Mouse (Mus musculus): ENCODE measurements around the gene Ccdc80.

Gene Ccdc80

DNA sequence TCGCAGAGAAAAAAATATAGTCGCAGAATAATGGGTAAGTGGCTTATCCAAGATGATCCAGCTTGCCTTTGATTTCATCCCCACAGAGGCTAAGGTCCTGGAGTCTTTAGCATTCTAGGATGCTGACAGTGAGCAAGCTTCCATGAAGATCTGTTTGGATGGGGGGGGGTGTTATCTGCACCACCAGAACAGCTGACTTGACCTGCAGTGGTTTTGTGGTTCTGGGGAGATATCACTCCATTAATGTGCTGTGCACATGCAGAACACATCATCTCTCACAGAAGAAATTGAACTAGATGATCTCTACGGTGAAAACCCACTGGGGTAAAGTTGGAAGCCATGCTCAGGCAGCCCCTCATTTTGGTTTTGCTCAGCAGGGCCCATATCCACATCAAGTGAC lies 24.0 kb downstream of the Ccdc80 start:
- no peak for DNase-seq (ENCODE audit: low spot score)

DNA sequence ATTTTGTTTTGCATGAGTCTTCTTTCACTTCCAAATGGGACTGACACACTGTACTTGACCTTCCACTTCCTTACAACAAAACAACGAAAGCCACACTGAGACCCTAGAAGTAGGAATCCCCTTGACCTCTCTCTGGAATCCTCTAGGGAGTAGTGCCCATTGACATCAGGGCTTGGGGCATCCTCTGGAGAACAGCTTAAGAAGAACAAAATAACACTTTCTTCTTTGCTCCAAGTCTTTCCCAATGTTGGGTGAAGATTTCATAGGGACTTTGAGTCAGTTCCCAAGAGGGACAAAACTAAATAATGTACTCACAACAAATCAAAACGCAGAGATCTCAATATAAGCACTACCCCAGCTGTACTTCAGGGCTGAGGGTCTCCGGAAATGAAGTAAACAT lies 25.6 kb downstream of the Ccdc80 start:
- no peak for DNase-seq (ENCODE audit: low spot score)

DNA sequence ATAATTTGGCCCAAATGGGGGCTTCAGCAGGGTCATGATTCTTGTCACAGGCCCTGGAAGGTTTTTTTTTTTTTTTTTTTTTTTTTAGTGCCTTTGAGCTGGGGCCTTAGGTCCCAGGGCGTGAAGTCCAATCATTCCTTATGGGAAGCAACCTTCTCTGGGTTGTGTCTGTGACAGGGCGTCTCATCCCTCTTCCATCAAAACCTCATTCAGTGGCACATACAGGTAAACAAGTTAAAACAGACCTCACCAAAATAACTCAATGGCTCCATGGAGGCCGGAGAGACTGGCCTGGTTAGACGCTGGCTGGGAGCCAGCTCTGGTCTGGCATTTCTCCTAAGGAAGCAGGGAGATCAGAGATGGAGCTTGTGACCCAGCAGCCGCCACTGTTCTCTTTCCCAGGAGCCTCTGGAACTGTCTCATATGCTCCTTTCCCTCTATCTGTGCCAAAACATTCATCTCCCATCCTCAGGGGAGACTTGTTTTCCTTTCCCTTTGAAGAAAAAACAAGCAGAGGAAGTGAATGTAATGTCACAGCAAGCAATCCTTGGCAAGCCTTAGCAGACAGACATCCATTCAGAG lies 27.7 kb downstream of the Ccdc80 start:
- DNase-seq (ENCODE audit: low spot score), result peak; percentile 35

DNA sequence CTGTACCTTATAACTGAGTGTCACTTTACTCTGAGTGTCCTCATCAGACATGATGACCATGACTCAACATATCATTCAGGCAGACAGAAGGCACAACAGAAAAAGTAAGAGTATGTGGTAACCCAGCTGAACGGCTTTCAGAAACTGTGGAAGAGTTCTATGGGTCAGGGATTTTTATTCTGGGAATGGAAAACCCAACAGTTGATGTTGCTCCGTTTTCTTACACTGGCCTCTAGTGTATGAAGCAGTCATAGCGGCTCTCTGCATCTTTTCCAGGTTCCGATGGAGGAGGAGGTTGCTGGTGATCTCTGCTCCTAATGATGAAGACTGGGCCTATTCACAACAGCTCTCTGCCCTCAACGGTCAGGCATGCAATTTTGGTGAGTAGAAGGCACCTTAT lies 29.4 kb downstream of the Ccdc80 start:
- no peak for DNase-seq (ENCODE audit: low spot score)

DNA sequence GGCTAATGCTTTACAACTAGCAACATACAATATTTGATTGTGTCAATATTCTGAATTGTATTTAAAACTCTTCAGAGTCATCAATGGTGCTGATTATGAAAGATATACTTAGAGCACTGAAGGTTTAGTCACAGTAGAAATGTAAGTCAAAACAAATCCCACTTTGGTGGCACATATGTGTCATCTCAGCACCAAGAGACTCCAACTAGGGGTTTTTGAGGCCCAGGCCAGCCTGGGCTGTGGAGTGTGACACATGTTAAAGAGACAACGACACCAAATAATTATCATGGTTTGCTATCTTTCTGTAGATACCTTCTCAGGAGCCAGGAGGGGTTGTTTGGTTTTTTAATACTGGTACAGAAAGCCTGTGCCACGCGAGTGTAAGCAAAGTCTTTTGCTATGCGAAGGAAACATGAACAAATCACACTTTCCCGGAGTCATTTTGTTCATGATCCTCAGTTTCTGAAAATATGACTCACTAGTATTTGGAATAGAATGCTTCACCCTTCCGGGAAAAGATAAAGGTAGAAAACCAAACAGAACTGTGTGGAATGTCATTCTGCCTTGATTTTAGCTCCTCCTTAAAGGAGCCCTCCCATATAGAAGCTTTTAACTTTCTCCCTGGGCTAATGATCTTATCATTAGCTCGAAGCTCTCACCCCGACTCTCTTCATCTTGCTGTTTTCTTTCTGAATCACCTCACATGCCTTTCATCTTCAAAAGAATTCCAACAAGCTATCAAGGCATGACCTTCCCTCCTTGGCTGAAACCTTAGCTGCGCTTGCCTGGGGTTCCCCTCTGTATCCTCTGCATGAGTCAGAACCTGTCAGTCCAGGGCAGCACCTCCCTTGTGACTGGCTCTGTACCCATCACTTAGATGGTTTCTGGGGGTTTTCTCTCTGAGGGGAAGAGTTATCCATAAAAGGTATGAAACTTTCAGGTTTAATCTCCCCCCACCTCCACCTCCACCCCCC lies 31.3 kb downstream of the Ccdc80 start:
- DNase-seq (ENCODE audit: low spot score), result no peak

DNA sequence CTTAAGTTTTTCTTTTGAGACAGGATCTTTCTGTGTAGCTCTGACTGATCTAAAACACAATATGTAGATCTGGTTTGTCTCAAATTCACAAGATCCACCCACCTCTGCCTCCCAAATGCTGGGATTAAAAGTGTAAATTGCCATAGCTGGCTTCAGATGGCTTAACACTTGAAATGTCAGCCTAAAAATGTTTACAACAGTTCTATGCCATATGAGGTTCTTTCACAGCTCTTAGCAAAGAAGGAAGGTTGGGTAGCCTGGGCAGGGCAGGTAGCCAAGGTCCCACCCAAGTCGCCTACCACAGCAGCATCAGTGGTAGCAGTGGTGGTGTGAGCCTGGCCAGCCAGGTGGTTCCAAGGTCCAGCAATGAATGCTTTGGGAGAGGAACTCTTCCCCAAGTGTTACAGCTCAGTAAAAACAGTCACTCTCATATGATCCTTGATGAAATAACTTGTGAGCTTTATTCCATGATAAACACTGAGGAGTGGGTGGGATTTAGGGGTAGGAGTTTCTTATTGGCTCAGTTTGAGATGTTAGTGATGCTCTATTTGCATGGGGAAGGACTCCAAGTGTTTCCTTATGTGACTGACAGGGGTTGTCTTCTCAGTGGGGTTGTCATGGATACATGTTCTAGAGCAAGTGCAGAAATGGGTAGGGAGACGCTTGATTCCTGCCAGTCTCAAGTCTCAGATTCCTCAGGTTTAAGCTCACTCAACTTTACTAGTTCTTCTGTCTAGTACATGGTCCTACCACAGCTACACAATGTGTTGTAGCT lies 34.9 kb downstream of the Ccdc80 start:
- DNase-seq (ENCODE audit: low spot score), result no peak

DNA sequence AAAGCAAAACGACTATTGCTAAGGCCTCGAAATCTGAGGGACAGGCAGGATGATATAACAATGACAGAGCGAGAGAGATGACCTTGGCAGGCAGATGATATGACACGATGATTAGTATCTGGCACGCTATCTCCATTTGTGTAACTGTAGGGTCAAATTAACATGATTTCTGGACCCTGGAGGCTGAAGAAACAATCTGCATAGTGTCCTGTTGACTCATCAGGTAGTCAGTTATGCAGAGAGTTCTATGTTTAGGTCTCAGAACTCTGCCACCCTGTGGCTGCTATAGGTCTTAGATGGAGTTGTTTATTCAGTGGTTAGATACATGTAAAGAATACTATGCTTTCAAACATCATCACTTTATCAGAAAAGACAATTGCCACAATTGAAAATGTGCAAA lies 48.5 kb downstream of the Ccdc80 start:
- no peak for DNase-seq (ENCODE audit: low spot score)

DNA sequence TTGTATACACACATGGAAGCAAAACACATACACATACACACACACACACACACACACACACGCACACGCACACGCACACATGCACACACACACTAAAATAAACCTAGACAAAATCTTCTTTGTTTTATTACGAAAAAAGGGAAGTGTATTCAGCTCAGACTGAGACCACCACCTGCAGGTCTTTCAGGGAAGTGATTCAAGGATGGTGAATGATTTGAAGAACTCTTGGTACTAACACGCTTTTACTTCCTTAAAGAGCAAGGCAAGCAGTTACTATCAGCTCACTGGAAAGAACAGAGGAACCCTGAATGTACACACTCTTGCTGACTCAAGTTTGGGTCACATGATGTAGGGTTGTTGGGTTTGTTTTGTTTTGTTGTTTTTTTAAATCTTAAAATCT lies 49.4 kb downstream of the Ccdc80 start:
- no peak for DNase-seq (ENCODE audit: low spot score)

DNA sequence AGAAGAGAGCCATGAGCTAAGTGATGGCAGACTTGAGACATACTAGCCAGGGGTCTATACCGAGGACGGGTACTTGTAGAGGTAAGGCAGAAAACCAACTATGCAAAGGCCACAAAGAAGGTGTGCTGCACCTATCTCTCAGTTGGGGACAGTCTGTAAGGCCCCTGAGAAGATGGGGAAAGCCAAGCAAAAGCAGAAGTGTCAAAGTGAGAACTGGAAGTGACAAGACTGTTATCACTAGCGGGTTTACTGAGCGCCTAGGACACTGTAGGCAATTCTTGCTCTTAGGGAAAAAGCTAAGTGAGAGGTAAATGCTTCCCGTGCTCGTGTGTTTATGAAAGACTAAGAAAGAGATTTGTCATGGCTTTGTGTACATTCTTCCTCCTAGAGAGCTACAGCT lies 51.9 kb downstream of the Ccdc80 start:
- no peak for DNase-seq (ENCODE audit: low spot score)

DNA sequence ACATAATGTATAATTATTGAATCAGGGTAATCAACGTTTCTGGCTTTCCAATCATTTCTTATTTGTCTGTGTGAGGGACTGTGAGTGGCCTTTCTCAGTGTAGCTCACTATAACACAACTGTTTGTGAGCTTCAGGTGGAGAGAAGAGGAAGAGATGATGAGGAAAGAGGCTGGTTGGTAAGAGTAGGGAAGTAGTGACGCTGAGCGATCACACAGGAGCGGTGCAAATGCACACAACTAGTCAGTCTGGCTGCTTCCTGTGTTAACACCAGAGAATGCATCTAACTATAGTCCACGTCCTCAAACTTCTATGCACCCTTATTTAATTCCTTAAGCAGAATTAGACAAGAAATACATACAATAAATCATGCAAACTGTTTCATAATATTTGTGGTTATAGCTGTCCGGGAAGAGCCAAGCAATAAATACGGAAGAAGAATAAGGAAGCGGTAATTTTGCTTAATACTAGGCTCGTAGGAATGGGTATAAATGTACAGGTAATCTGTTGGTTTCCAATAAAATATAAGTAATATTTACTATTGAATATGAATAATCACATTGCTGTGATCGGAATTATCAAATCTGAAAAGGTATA lies 55.4 kb downstream of the Ccdc80 start:
- no peak for DNase-seq (ENCODE audit: low spot score)

DNA sequence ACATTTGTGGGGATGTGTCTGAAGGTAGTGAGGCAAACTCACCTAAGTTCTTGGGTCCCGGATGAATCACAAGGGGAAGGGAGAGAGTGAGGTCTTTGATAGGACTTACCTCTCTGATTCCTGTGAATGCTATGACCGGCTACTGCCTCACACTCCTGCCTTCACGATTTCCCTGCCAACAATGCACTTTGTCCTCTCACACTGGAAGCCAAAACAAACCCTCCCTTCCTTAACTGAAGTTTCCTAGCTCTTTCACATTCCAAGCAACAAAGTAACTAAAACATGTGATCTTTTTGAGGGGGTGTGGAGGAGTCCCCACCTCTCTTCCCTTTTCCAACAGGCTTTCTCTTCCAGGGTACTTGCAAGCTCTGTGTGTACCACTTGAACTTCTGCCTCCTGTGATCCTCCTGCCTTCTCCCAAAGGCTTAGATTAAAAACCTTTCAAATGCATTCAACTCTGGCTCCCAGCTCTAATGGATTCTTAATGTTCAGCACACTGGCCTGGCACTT lies 61.6 kb downstream of the Ccdc80 start:
- no peak for DNase-seq (ENCODE audit: low spot score)

DNA sequence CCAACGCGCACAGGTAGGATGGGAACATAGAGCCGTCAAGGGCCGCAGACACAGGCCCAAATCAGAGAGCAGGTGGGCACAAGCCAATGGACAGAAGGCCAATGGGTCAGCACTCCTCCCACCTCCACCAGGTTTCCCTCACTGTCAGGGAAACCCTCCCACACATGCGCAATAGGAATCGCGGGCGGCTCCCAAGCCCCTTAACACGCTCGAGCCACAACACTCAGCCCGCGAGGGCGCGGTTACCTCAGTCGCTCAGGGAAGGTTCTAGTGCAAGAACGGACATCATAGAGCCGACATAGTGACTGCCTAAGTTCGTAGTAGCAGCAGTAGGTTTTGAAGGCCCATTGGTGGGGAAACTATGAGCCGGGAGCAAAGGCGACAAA lies 64.9 kb downstream of the Ccdc80 start:
- DNase-seq (ENCODE audit: low spot score), result peak; percentile 63

DNA sequence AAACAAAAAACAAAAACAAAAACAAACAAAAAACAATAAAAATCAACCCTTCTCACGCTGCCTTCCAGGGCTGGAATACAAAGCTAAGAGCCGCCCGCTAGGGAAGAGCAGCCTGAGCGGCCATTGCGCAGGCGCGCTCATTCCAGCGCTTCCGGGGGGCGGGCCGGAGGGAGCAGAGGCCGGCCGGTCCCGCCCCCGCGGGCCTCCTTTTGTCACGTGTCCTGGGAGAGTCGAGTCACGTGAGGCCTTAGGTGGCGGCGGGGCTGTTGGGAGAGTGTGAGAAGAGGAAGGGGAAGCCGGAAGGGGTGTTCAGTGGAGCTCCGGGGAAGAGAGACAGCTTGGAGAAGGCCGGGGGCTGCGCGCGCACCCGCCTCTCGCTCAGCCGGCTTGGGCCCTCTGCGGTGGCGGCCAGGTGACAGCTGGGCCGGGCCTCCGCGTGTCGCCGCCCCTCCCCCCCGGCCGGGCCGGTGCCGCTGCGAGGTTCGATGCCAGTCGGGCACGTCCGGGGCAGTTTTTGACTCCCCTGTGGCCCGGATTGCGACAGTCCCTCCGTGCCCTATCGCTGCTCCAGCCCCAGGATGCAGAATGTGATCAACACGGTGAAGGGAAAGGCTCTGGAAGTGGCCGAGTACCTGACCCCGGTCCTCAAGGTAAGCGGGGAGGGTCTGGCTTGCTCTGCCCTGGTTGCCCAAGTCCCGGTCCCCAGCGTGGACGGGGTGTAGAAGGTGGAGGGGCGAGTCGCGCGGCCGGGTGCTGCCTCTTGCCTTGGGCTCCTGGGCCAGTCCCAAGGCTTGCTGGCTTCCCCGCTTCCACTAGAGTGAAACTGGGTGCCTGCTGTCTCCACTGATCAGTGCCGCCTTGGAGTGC lies 65.6 kb downstream of the Ccdc80 start, which contains the start of the genes Slc35a5 and Atg3:
Gene Slc35a5 (minus strand): TSS at position 185 of the 867 bp plus-strand sequence.
Gene Atg3 (plus strand): TSS at position 264 of the 867 bp plus-strand sequence.
- DNase-seq (ENCODE audit: low spot score), result peak; percentile 81

DNA sequence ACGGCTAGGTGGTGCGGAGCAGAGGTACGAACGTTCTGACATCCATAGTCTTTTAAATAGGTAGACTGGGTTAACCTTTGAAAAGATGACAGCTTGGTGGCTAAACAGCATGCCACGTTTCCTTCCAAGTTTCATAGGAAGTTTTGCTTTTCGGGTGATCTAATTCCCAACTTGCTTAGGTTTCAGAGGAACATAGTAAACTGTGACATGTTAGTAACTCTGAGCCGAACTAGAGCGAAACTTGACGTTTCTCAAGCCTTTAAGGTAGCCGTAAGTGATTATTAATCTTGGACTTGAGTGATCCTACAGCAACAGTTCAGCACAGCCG lies 66.2 kb downstream of the Ccdc80 start:
- DNase-seq (ENCODE audit: low spot score), result no peak
